Mouse (Mus musculus) embryo, embryonic 11 days (tissue): Measurements from ENCODE around the gene Olfr312.
"Not testable (repeated sequence)": the region's sequence is repeated elsewhere in the genome, so short reads cannot be mapped to it uniquely, and the experiment has no call there.

Experiments used
- DNase-seq: peaks from one replicate; pipeline ENCODE4 v3.0.0-alpha.2; 2015

Olfr312 gene

DNA sequence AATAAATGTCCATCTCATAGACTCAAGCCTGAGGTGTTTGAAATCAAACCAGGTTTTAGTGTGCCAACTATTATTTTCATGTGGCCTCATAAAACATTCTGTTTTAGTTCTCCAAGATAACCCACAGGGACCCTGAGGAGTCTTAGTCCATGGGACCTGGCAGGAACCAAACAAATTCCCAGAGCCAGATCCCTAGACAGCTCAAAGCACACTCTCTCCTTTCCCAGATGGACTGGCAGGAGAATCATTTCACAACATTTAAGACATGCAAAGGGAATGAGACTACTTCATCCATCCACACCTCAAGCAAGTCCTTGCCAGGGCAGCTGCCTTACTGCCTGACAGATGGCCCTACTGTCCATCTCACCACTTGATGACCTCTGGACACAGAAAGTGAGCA lies at the start of gene Olfr312:
Gene Olfr312 (plus strand): TSS at position 301 of the 400 bp plus-strand sequence.
- DNase-seq: not testable (repeated sequence)

GRCm38 (mm10) chr11:58782480-58783089 lies 46.5 kb upstream of the Olfr312 start, which contains the start of gene Olfr314:
Gene Olfr314 (plus strand): TSS chr11:58782952.
- no peak for DNase-seq

DNA sequence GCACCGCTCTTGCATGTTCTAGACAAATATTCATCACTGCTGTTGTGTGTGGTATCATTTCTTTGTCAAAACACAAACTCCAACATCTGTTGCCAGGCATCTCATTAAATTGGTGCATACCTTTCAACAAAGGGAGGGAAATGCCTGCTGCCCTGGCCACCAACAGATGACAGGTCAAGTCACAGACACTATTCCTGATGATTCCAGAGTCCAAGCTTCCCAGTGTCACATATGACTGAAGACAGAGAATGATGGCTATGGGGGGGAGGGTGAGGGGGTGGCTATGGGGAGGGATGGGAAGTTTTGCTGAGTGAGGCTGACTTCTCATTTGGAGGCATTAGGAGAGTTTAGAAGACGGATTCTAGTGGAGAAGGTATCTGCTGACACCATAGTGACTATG lies 44.9 kb upstream of the Olfr312 start:
- no peak for DNase-seq

- DNase-seq: no peak
These were observed 41.4 kb upstream of the Olfr312 start for GRCm38 (mm10) chr11:58787651-58788050.

GRCm38 (mm10) chr11:58788346-58788745 lies 40.7 kb upstream of the Olfr312 start:
- DNase-seq: no peak

DNA sequence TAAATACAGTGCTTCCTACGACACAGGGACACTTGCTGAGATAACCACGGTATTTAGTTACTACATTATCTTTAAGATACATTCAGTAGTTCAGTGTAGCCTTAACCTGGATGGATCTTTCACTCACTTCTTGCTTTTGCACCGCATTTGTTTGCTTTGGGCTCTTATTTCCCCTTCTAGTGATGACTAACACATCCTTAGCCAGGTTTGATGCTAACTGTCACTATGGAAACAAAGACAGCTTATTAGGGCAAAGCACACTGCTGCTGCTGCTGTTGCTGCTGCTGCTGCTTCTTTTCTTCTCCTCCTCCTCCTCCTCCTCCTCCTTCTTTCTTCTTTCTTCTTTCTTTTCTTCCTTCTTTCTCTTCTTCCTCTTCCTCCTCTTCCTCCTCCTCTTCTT lies 39.5 kb upstream of the Olfr312 start:
- DNase-seq: no peak

DNA sequence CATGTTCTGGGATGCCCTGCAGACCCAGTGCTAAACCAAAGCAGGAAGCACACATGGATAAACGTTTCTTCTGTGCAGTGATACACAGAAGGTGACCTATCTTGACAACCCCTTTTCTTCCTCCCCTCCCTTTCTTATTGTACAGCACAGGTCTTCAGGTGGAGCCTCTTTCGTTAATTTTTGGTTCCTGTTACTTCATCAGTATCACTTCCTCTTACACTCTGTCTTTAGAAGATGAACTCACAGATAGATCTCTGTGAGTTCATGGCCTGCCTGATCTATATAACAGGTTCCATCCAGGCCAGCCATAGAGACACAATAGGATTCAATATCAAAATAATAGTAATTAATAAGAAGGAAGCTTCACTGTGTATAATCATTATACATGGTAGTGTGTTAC lies 39.0 kb upstream of the Olfr312 start:
- DNase-seq: no peak

GRCm38 (mm10) chr11:58790646-58791045 lies 38.4 kb upstream of the Olfr312 start:
- no peak for DNase-seq

GRCm38 (mm10) chr11:58795856-58796255 lies 33.2 kb upstream of the Olfr312 start:
- no peak for DNase-seq

GRCm38 (mm10) chr11:58796850-58797249 lies 32.2 kb upstream of the Olfr312 start:
- DNase-seq: no peak

GRCm38 (mm10) chr11:58799747-58800146 lies 29.3 kb upstream of the Olfr312 start:
- DNase-seq: no peak

DNA sequence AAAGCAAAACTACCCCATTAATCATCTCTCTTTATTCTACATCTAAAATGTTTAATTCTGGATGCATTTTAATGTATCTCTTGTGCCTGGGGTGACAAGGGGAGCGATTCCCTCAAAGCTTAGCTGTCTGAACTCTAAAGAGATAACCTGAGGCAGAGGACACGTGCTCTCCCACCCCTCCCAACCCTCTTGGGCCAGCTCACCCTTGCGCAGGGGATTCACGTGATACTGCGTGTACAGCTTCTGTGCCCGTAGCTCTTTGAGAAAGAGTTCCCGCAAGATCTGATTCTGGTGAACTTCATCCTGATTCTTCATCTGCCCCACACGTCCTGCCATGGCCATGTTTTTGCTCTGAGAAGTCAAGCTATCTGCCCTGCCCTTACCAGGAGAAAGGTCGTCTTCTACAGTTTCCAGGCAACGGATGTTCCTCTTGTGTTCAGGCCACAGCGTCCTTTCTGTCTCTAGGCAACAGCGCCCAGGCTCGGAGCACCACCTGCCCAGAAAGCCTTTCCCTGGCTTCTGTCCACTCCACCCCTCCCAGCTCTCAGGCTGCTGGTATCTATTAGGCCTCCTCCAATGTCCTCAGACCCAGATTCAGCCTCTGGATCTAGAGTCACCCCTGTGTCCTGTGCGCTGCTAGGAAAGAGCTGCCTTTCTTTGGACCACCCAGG lies 27.3 kb upstream of the Olfr312 start, which contains the start of gene Fam183b:
Gene Fam183b (minus strand): TSS at position 403 of the 671 bp plus-strand sequence.
- peak; percentile 69 for DNase-seq

GRCm38 (mm10) chr11:58803871-58804270 lies 25.2 kb upstream of the Olfr312 start:
- DNase-seq: no peak

DNA sequence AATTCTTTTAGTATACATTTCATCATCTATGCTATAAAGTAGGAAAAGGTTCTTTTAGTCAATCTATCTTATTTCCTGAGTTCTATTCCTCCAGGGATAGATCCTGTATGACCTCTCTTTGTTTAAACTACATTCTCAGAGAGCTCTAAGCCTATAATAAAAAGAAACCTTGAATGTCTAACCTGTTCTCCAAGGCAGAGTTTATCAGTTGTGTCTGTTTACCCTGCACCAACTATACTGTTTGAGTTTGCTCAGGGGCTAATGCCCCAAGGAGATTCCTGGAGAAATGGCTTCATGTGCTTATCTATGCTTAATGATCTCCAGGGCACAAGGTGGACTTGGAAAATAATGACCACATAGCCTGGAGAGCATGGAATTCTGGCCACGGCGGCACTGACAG lies 24.6 kb upstream of the Olfr312 start:
- no peak for DNase-seq

GRCm38 (mm10) chr11:58812001-58812400 lies 17.0 kb upstream of the Olfr312 start:
- DNase-seq: no peak

GRCm38 (mm10) chr11:58814700-58815099 lies 14.3 kb upstream of the Olfr312 start, which contains the start of gene Olfr313:
Gene Olfr313 (plus strand): TSS chr11:58815000.
- DNase-seq: not testable (repeated sequence)

DNA sequence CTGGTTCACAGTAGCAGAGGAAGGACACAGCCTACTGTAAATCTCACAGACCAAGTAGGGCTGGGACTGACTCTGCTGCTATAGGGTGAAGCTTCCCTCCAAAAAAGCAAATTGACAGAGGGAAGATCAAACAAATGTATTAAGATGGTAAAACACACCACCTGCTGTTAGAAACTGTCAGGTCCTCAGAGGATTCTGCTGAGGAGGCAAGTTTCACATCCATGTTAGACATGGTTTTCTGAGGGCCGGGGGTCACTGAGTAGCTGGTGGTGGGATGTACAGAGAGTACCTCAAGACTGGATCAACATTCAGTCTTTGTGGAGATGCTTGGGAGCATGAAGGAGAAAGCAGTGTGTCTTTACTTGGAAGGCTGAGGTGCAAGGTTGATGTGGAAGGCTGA lies 13.4 kb upstream of the Olfr312 start:
- no peak for DNase-seq

- no peak for DNase-seq
These were observed 727 bp downstream of the Olfr312 start for GRCm38 (mm10) chr11:58829764-58830163.

GRCm38 (mm10) chr11:58832541-58832940 lies 3.5 kb downstream of the Olfr312 start:
- DNase-seq: not testable (repeated sequence)

DNA sequence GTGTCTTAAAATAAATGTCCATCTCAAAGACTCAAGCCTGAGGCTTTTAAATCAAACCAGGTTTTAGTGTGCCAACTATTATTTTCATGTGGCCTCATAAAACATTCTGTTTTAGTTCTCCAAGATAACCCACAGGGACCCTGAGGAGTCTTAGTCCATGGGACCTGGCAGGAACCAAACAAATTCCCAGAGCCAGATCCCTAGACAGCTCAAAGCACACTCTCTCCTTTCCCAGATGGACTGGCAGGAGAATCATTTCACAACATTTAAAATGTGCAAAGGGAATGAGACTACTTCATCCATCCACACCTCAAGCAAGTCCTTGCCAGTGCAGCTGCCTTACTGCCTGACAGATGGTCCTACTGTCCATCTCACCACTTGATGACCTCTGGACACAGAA lies 9.9 kb downstream of the Olfr312 start, which contains the start of gene Olfr311:
Gene Olfr311 (plus strand): TSS at position 301 of the 400 bp plus-strand sequence.
- DNase-seq: not testable (repeated sequence)

GRCm38 (mm10) chr11:58846919-58847461 lies 18.0 kb downstream of the Olfr312 start, which contains the start of gene Gm12258:
Gene Gm12258 (plus strand): TSS chr11:58847158.
- DNase-seq: peak; percentile 95

GRCm38 (mm10) chr11:58847636-58848035 lies 18.6 kb downstream of the Olfr312 start:
- no peak for DNase-seq

GRCm38 (mm10) chr11:58849731-58850130 lies 20.7 kb downstream of the Olfr312 start:
- DNase-seq: no peak

- DNase-seq: no peak
These were observed 31.7 kb downstream of the Olfr312 start for GRCm38 (mm10) chr11:58860744-58861143.
